Mouse (Mus musculus) lung, adult 2 months (tissue): ENCODE measurements at regions not wholly inside any gene's neighbourhood (a gene's known extent, or its start where the extent isn't known, plus 50 kb on each side); places are given as distances from the start of the nearest gene placed in this dataset.

Source experiments
- CTCF ChIP-seq: fragments of 200-500 bp; IDR thresholded peaks from 2 replicates; pipeline ENCODE4 v1.5.1; 2011; ENCODE audit warnings: mild to moderate bottlenecking, low read length, control low read depth; ENCODE audit not compliant: insufficient read depth
- POLR2A ChIP-seq: fragments of 200-500 bp; IDR thresholded peaks from 2 replicates; pipeline ENCODE4 v1.6.1; 2011; ENCODE audit warnings: low read depth, mild to moderate bottlenecking, control low read depth, low read length, borderline replicate concordance; ENCODE audit errors: extremely low read depth

DNA sequence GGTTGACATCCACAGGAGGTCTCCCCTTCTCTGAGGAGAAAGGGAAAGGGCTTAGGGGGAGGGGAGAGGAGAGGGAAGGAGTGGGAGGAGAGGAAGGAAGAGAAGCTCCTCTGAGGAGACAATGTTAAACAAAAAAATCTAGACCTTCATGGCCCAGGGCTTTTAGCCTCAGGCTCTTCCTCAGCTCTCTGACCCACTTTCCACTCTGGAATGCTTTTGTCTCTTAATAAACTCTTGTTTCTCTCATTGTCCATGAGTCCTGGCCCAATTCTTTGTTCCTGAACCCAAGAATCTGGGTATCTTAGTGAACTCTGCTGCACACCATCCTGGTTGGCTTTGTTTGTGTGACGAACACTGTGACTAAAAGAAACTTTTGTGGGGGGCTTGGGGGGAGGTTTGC, 325.0 kb downstream of the Eipr1 start:
- TF ChIP-seq CTCF (no peak), POLR2A (no peak)
